Mouse (Mus musculus) kidney, adult 2 months (tissue): Measurements from ENCODE around the gene Mettl15.

Experiments used
- CTCF ChIP-seq: fragments of 200-500 bp; conservative IDR thresholded peaks from 2 replicates; pipeline ENCODE4 v1.5.1; 2011; ENCODE audit warnings: low read depth, mild to moderate bottlenecking, control low read depth, low read length, moderate library complexity, mixed read lengths; ENCODE audit not compliant: insufficient read depth, insufficient read length
- POLR2A ChIP-seq: fragments of 200-500 bp; IDR thresholded peaks from one replicate; pipeline ENCODE4 v1.6.1; 2011; ENCODE audit warnings: low read depth, low read length, control low read depth

GRCm38 (mm10) chr2:109303638-109304037 lies 23.1 kb upstream of the Mettl15 start:
- no peak for TF ChIP-seq POLR2A
- TF ChIP-seq CTCF: no peak
